Mouse (Mus musculus) liver, adult 2 months (tissue): ENCODE measurements around the gene Relt.

Source experiments
- CTCF ChIP-seq: fragments of 200-500 bp; IDR thresholded peaks from 2 replicates; pipeline ENCODE4 v1.5.1; 2011; ENCODE audit warnings: low read depth, low read length, control low read depth
- POLR2A ChIP-seq: fragments of 200-500 bp; IDR thresholded peaks from 2 replicates; pipeline ENCODE4 v1.6.1; 2011; ENCODE audit warnings: low read length, control low read depth; ENCODE audit not compliant: insufficient read depth; ENCODE audit errors: extremely low read depth

DNA sequence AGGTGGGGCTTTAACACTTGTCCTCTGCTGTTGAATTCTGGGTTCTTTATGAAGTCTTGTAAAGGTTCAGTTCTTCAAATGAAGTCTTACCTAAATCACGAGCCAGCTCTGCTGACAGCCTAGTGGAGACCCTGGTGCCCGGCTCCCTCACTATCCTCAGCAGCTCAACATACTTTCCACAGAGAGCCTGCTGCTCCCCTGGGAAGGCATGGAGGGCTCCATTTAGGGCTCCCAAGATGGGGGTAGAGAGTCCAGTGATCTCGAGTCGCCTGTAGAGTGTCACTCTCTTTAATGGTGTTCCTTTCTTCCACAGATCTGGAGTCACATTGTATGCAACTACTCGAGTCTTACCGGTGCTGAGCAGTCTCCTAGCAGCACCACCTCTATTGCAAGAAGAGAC is 27.5 kb downstream of the Relt start:
- TF ChIP-seq POLR2A (no peak), CTCF (no peak)
